Mouse (Mus musculus) limb, embryonic 10.5 days (tissue): Measurements from ENCODE around the gene Ptprg. TPM values are rescaled to one million over a fixed set of nuclear protein-coding genes. Genes with fewer than 3 reads are reported as not detected.
"Not testable (repeated sequence)": the region's sequence is repeated elsewhere in the genome, so short reads cannot be mapped to it uniquely, and the experiment has no call there.

Experiments used
- DNase-seq: peaks from one replicate; pipeline ENCODE4 v3.0.0-alpha.2; 2017; ENCODE audit warnings: low spot score
- H3K27ac ChIP-seq: fragments of 300-500 bp; sonication (generic); 2 replicates; pipeline ENCODE4 v1.5.1; 2016; ENCODE audit warnings: mild to moderate bottlenecking
- H3K27me3 ChIP-seq: fragments of 300-500 bp; sonication (generic); 2 replicates; pipeline ENCODE4 v1.6.1; 2016; ENCODE audit warnings: low read depth, mild to moderate bottlenecking; ENCODE audit not compliant: poor library complexity, severe bottlenecking
- H3K36me3 ChIP-seq: fragments of 300-500 bp; sonication (generic); 2 replicates; pipeline ENCODE4 v1.6.1; 2016; ENCODE audit warnings: mild to moderate bottlenecking, moderate library complexity
- H3K4me1 ChIP-seq: fragments of 300-500 bp; sonication (generic); 2 replicates; pipeline ENCODE4 v1.6.1; 2016
- H3K4me3 ChIP-seq: fragments of 300-500 bp; sonication (generic); 2 replicates; pipeline ENCODE4 v1.5.1; 2016; ENCODE audit warnings: mild to moderate bottlenecking, moderate library complexity
- H3K9me3 ChIP-seq: fragments of 300-500 bp; sonication (generic); replicated peaks from 2 replicates; pipeline ENCODE4 v1.6.1; 2016; ENCODE audit warnings: mild to moderate bottlenecking
- WGBS: fragments of 180-500 bp; shearing (Covaris S2); methylation state at CpG from one replicate; pipeline ENCODE4 v1.1.7; 2016; 5-methylcytosine and 5-hydroxymethylcytosine counted together
- polyA plus RNA-seq: library from polyadenylated mRNA; unstranded; fragments of >200 nt; fragmentation: Nextera tagmentation; extraction: Ambion mirVana; gene quantifications from 2 replicates; pipeline ENCODE4 v1.2.1, GENCODE M21; 2016

The Ptprg gene
- polyA plus RNA-seq, 1 experiment from 2014 or later, result 40.3 TPM

DNA sequence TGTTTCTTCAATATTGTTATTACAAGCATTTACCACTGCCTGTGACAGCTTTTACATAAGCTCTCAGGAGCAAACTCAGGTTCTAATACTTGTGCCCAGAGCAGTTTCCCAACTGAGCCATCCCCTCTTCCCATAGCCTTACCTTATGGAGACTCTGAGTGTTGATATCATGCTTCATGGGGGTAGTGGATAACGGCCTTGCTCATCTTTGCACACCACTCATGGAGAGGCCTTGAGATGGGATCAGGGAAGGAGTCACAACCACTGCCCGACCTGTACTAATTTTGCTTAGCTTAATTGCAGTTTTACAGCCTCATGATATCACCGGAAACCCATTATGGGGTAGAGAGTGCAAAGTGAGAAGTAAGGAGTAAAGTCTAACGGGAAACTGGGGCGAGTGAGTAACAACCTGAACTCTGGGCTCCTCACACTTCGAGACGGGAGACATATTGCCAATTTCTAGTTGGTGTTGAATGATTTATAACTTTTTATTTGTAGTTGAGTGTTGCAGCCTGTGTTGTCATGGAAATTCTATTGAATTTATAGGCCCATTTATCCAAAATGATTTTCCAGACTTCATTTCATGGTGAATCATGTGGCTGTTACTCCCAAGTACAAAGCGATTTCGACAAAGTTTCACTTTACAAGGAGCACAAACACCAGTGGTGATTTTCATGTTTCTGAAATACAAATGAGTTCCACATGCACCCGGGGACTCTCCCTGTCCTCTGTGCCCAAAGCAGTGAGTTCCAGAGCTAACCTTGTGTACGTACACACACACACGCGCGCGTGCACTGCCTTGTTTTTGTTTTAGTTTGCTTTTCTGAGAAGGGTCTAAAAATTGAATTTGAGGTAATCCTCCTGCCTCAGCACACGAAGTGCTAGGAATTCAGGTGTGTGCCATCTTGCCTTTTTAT lies 472.7 kb downstream of the Ptprg start:
- Histone ChIP-seq H3K27me3 (no peaks in the 10 kb centered on the region), H3K4me3 (no peak overlapping the region), H3K4me1 (peaks cover 29% of the 10 kb centered on the region), H3K9me3 (no peaks in the 10 kb centered on the region), H3K27ac (peak overlapping the region; percentile 54), H3K36me3 (peaks cover 10% of the 10 kb centered on the region; the same call in 1 of the 2 replicates)
- peak; percentile 42 for DNase-seq
- WGBS, result 51% methylated on average over 16 of the region's 16 CpGs

DNA sequence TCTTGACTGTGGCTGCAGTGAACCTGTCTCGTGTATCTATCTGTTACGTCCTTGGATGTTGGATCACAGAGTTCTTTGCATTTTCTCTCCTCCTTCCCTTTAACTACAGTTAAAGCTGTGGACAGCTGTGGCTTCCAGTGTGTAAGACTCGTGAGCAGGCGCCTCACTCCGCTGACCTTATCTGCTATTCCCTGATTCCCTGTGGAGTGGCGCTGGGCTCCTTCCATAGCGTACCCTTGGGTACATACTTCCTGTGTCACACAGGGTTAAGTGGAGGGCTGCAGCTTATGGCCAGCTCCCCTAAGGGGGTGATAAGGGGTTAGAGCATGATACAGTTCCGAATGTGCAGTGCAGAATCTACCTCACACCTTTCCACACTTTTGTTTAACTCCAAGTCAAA lies 473.9 kb downstream of the Ptprg start:
- H3K27me3 ChIP-seq, result no peaks in the 10 kb centered on the region
- WGBS, result 88% methylated on average over 8 of the region's 8 CpGs
- peak overlapping the region; percentile 54 for H3K27ac ChIP-seq
- H3K9me3 ChIP-seq, result no peaks in the 10 kb centered on the region
- H3K4me3 ChIP-seq, result no peak overlapping the region
- peaks cover 7% of the 10 kb centered on the region; the same call in 1 of the 2 replicates for H3K36me3 ChIP-seq
- no peak for DNase-seq
- H3K4me1 ChIP-seq, result peaks cover 29% of the 10 kb centered on the region

DNA sequence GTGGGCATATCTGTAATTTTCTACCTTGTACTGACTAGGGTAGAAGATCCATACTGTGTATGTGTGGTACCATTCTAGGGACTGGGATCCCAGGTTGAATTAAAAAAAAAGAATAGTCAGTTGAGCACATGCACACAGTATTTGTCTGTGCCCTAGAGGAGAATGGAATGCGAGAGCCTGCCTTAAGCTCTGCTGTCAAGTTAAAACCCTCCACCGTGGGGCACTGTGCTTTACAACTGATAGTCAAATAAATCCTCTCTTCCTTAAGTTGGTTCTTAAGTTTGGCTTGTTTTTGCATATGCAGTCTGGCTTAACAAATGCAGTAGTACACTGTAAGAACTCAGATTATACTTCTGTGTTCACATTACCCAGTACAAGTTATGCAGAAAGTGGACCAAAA lies 476.6 kb downstream of the Ptprg start:
- Histone ChIP-seq H3K4me3 (no peak overlapping the region), H3K27me3 (no peaks in the 10 kb centered on the region), H3K36me3 (peaks cover 7% of the 10 kb centered on the region; the same call in 1 of the 2 replicates), H3K9me3 (no peaks in the 10 kb centered on the region), H3K4me1 (peaks cover 29% of the 10 kb centered on the region), H3K27ac (no peak overlapping the region)
- DNase-seq, result no peak
- WGBS, result 76% methylated on average over 2 of the region's 2 CpGs

DNA sequence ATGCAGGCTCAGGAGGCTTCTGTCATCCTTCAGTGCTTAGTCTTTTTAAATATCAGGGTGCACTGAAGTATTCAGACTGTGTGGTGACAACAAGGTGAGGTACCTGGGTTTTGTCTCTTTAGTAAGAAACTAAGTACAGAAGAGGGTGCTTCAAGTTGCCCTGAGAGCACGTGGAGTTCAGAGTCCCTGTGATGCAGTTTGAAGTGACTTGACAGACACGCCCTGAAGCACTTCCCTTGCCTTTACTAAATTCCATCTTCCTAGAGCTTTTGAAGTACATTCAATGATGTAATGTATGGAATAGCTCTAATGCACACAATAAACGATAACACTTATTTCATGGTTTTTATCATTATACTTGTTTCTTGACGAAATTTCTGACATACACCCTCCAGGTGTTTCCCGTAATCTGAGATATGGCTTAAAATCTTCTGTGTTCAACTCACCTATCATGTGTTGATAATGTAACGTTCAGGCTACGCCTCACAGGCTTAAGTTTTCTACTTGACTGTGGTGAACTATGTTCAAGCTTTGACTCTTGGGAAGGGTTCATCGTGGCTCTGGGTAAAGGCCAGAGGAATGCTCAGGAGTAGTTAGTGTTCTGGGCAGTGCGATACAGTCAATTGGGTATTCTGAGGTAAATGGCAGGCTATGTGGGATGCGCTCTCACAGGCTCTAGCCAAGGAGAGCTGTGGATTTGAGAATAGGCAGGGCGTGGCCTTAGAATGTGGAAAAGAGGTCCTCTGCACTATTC lies 483.4 kb downstream of the Ptprg start:
- H3K27me3 ChIP-seq, result no peaks in the 10 kb centered on the region
- no peak overlapping the region for H3K27ac ChIP-seq
- WGBS, result 91% methylated on average over 11 of the region's 11 CpGs
- no peak overlapping the region for H3K4me3 ChIP-seq
- no peaks in the 10 kb centered on the region for H3K9me3 ChIP-seq
- H3K36me3 ChIP-seq, result no peaks in the 10 kb centered on the region
- no peak for DNase-seq
- H3K4me1 ChIP-seq, result no peaks in the 10 kb centered on the region

DNA sequence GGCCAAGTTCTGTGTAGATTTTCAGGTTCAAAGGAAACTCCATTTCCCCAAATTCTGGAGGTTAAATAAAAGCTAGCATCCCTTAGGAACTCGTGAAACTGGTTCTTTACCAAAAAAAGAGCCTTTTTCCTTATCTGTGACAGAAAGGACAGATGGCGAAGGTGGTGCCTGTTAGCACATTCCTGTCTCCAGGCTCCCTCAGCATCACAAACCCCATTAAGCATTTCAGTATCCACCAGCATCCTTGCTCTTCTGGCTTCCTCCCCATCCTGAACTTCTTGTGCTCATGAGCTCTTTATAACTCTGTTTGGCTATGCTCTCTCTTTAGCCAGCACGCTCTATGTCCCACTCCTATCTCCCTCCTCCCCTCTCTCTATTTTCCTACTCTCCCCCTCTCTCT lies 486.4 kb downstream of the Ptprg start:
- Histone ChIP-seq H3K4me1 (0 out of 2 replicates have a peak, but pooled peaks cover 4% of the 10 kb centered on the region), H3K27me3 (no peaks in the 10 kb centered on the region), H3K27ac (no peak overlapping the region), H3K4me3 (no peak overlapping the region), H3K36me3 (no peaks in the 10 kb centered on the region), H3K9me3 (no peaks in the 10 kb centered on the region)
- no peak for DNase-seq
- 84% methylated on average over 3 of the region's 3 CpGs for WGBS

DNA sequence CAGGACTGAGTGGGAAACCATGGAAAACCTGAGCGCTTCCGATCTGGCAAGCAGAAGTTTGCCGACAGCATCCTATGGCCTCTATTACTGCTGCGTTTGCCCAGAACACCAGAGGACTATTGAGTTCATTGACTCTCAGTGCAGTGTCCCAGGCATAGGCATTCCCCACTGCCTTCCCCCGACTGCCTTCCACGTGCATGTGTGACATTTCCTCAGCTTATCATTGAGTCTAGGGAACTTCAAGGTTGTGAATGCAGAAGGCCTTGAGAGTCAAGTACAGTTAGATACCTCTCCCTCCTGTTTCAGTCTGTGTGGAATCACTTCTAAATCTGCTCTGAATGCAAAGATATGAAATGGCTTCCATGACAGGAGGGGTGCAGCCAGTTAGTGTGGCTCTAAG lies 488.2 kb downstream of the Ptprg start:
- WGBS, result 92% methylated on average over 6 of the region's 6 CpGs
- 0 out of 2 replicates have a peak, but pooled peaks cover 4% of the 10 kb centered on the region for H3K4me1 ChIP-seq
- H3K27ac ChIP-seq, result no peak overlapping the region
- no peaks in the 10 kb centered on the region for H3K36me3 ChIP-seq
- no peaks in the 10 kb centered on the region for H3K27me3 ChIP-seq
- DNase-seq, result no peak
- H3K9me3 ChIP-seq, result no peaks in the 10 kb centered on the region
- no peak overlapping the region for H3K4me3 ChIP-seq

DNA sequence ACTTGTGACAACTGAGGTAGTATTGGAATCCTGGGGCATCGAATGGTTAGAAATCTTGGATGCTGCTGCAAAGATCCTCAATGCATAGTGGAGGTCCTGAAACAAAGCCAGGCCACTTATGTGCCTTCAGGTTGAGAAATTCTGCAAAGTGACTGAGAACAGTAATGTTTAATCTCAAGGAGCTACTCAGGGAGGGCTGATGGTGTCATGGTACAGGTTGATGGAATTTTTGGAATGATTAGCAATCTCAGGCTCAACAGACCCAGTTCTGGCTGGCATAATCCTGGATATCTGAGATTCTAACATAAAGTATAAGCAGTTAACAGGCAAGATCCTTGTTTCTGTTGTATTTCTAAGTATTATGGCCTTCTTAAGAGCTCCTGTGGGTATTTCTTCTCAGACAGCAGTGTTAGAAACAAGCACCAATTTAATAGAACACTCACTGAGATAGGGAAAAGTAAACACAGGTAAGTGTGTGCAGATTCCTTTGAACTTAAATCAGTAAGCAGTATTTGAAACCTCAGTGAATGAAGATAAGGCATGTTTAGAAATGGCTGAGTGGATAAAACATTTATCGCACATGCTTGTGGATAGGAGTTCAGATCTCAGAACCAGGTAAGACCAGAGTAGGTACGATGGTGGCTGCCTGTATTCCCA lies 493.0 kb downstream of the Ptprg start:
- Histone ChIP-seq H3K4me1 (0 out of 2 replicates have a peak, but pooled peaks cover 4% of the 10 kb centered on the region), H3K36me3 (no peaks in the 10 kb centered on the region), H3K27me3 (no peaks in the 10 kb centered on the region), H3K4me3 (no peak overlapping the region), H3K9me3 (no peaks in the 10 kb centered on the region), H3K27ac (no peak overlapping the region)
- WGBS, result 94% methylated on average over 3 of the region's 3 CpGs
- no peak for DNase-seq

DNA sequence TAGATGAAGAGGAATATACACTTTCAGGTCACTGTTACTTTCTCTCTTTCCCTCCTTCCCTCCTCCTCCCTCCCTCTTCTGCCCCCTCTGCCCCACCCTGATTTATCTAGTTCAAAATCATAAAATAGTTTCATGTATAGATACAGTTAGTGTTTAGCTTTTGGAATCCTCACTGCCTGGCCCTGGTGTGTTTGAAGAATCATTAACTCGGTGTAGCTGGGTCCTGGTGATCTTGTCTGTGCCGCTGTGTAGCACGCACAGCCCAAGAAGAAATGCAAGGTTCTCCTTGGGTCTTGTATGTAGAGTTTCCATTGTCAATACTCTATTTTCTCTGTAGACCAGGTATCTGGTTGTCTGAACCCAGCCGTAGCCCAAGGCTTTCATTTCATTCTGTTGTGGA lies 494.3 kb downstream of the Ptprg start:
- H3K9me3 ChIP-seq, result no peaks in the 10 kb centered on the region
- 97% methylated on average over 4 of the region's 4 CpGs for WGBS
- H3K4me3 ChIP-seq, result no peak overlapping the region
- no peaks in the 10 kb centered on the region for H3K27me3 ChIP-seq
- no peak for DNase-seq
- no peaks in the 10 kb centered on the region for H3K36me3 ChIP-seq
- no peaks in the 10 kb centered on the region for H3K4me1 ChIP-seq
- no peak overlapping the region for H3K27ac ChIP-seq

DNA sequence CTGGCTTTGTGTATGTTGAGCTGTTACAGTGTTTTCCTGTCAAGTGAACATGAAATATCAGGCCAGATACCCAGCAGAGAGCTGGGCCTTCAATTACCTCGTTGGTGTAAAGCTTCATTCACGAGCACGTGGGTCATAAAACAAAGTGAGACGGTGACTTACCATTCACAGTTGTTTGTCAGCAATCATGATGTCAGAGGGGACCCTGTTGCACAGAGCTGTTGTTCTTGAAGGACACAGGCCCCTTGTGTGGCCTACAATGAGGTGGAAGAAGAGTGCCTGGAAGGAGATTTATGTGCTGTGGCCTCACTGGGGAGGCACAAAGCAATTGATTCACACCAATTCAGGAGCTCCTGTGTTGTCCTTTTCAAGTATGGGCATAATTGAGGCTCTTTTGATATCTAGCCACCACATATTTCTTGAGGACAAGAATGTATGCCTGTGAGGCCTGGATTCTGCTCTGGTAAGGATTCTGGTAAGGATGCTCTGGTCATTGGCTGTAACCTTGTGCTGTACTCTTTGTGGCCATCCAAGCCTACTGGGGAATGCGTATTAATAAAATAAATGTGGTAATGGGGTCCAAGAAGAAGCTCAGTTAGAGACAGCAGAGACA lies 503.7 kb downstream of the Ptprg start:
- H3K27ac ChIP-seq, result no peak overlapping the region
- 33% methylated on average over 5 of the region's 5 CpGs for WGBS
- no peaks in the 10 kb centered on the region for H3K9me3 ChIP-seq
- no peaks in the 10 kb centered on the region for H3K27me3 ChIP-seq
- H3K4me1 ChIP-seq, result peaks cover 8% of the 10 kb centered on the region; the same call in 1 of the 2 replicates
- no peak overlapping the region for H3K4me3 ChIP-seq
- no peak for DNase-seq
- no peaks in the 10 kb centered on the region for H3K36me3 ChIP-seq

DNA sequence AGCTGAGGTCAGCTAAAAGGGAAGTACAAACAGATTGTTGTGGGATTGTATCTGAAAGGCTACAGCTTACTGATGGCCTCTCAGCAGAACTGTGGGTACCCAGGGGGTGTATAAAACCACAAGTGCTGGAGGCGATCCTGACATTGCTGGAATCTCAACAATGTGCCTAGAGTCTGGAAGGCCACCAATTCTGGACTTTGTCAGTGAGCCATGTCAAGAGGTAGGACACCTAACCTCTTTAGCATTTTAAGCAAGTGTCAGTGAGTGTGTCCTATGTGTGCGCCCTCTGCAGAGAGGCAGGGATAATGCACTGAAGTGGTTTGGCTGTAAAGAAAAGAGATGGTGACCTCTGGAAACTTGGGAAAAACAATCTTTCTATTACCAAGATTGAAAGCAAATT lies 504.5 kb downstream of the Ptprg start:
- peaks cover 8% of the 10 kb centered on the region; the same call in 1 of the 2 replicates for H3K4me1 ChIP-seq
- H3K27ac ChIP-seq, result no peak overlapping the region
- DNase-seq, result no peak
- peaks cover 3% of the 10 kb centered on the region for H3K36me3 ChIP-seq
- H3K4me3 ChIP-seq, result no peak overlapping the region
- WGBS, result 60% methylated on average over 2 of the region's 2 CpGs
- no peaks in the 10 kb centered on the region for H3K27me3 ChIP-seq
- H3K9me3 ChIP-seq, result no peaks in the 10 kb centered on the region; the same call in 1 of the 2 replicates

DNA sequence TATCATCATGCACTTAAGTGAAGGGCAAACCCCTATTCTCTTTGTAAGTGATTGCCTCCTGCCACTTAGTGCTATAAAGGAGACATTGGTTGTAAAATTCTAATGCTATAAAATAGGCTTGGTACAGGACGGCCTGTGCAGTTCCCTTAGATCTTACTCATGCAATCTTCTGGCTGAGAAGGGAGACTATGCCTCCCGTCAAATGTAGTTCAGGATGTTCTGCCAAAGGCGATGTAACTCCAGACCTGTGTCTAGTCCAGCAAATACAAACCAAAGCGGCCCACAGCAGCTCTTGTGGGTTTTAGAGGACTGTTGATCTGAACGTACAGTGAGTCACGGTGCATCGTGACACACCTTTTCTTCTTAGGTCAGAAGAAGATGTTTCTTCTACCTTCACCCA lies 505.8 kb downstream of the Ptprg start:
- Histone ChIP-seq H3K27ac (no peak overlapping the region), H3K9me3 (no peaks in the 10 kb centered on the region; the same call in 1 of the 2 replicates), H3K27me3 (no peaks in the 10 kb centered on the region), H3K4me3 (no peak overlapping the region), H3K4me1 (peaks cover 8% of the 10 kb centered on the region; the same call in 1 of the 2 replicates), H3K36me3 (peaks cover 3% of the 10 kb centered on the region)
- WGBS, result 83% methylated on average over 7 of the region's 7 CpGs
- no peak for DNase-seq

DNA sequence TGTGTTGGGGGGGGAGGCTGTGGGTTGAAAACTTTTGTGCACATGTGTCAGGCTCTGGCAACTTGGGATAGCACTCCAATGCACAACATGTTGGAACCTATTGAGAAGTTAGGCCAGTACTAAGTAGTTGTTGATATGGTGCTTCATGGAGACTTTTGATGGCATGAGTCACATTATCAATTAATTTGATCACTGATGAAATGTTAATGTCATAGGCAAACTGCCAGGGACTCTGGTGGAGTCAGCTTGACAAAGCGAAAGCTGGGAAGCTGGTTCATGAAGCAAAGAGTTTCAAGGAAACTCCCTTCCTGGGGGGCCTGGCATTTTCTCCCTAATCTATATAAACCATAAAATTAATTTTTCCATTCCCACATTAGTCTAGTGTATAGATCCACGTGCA lies 508.0 kb downstream of the Ptprg start:
- H3K36me3 ChIP-seq, H3K4me3 ChIP-seq, H3K27me3 ChIP-seq, H3K9me3 ChIP-seq, DNase-seq, H3K4me1 ChIP-seq, H3K27ac ChIP-seq: not testable (repeated sequence)
- 81% methylated on average over 2 of the region's 2 CpGs for WGBS
